Comparison of ENCODE assay signal across 9 mouse cellular contexts in the genomic region with DNA sequence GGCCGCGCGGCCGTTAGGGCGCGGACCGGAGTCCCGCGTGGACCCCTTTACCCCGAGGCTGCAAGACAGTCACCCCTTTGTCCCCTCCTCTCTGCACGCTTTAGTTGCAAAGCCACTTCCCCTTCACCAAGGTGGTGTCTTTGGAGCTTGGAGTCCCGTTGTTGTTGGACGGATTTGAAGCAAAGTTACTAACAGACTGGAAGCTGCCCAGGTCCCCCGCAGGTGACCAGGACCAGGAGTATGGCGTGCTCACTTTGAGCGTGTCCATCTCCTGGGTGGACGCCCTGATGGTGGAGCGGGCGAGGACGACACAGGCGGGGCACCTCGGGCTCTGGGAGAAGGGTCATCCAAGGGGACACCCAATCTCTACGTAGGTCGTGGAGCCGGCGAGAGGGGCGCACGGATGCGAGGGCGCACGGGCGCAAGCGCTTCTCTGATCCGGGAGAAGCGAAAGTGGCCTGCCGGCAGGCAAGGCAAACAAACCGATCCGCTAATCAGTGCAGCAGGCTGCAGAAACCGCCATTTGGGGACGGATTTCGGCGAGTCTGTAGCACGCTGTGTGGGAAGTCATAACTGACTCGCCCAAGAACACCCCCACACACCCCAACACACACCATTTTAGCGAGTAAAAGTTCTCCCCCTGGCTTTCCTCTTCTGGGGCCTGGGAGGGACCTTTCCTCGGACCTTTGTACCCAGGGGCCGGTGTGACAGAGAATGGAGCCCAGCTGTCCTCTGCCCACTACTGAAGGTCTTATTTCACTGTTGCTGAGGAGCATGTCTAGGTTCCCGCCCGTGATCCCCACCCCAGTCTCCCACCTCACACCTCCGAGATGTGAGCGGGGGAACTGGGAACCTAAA. TPM values are rescaled to one million over a fixed set of nuclear protein-coding genes. Genes with fewer than 3 reads are reported as not detected.
DNase-seq lines count a peak whose midpoint lies in the region; ATAC-seq and TF ChIP-seq lines count a peak whose summit lies in the region.
"Had no signal": no experiment of that assay in that cellular context is flagged by ENCODE, and none has a peak within 500 bp of the region (broad histone marks: within the 10 kb centered on the region; RNA-seq: fewer than 3 reads in every experiment).

No protein-coding gene starts in this region.

- peak; percentile 25; the same call in 1 of the 2 replicates for ATAC-seq in embryonic facial prominence, embryonic 15.5 days (ENCODE audit: insufficient number of reproducible peaks, low FRiP score, low TSS enrichment, low read depth)
- peak; percentile 30 for ATAC-seq in hindbrain, embryonic 12.5 days (ENCODE audit: low FRiP score)
- ATAC-seq in megakaryocyte, adult 5-6 weeks (ENCODE audit: poor library complexity, severe bottlenecking), result peak; percentile 53

- WGBS in embryonic facial prominence, embryonic 15.5 days, result under 1% methylated on average over 51 of the region's 51 CpGs
- whole genome bisulfite sequencing in hindbrain, embryonic 12.5 days, result under 1% methylated on average over 51 of the region's 51 CpGs

- no peaks in the 10 kb centered on the region for H3K9me3 ChIP-seq in embryonic facial prominence, embryonic 15.5 days (replicated peaks)
- H3K9me3 ChIP-seq in hindbrain, embryonic 12.5 days (replicated peaks), result no peaks in the 10 kb centered on the region

- peak overlapping the region; percentile 80 for H3K4me2 ChIP-seq in embryonic facial prominence, embryonic 15.5 days (replicated peaks)
- peak overlapping the region; percentile 81 for H3K4me2 ChIP-seq in hindbrain, embryonic 12.5 days (replicated peaks)

- TF ChIP-seq CTCF in gastrocnemius, adult 2 months (IDR thresholded peaks at IDR 0.05), result no peak
- no peak for TF ChIP-seq CTCF in left cerebral cortex, adult 2 months (IDR thresholded peaks at IDR 0.05)

- peak; percentile 55 for DNase-seq in gastrocnemius, adult 2 months
- DNase-seq in gastrocnemius, adult 18-20 months (ENCODE audit: low spot score), result no peak
- peak; percentile 26 for DNase-seq in adrenal gland, adult 8-10 months
- DNase-seq in left cerebral cortex, adult 2 months (ENCODE audit: extremely low spot score in 1 of 2, low spot score in 2 of 2), result peak; percentile 33 to 38
- peak; percentile 49 for DNase-seq in spleen, postnatal 36 days (ENCODE audit: low spot score in 2 of 2)

- no peak overlapping the region for H3K9ac ChIP-seq in embryonic facial prominence, embryonic 15.5 days
- peak overlapping the region; percentile 61 for H3K9ac ChIP-seq in hindbrain, embryonic 12.5 days

- H3K4me1 ChIP-seq in embryonic facial prominence, embryonic 15.5 days, result peaks cover 29% of the 10 kb centered on the region
- H3K4me1 ChIP-seq in hindbrain, embryonic 12.5 days, result peaks cover 15% of the 10 kb centered on the region

- peak overlapping the region; percentile 74 for H3K4me3 ChIP-seq in gastrocnemius, adult 2 months
- peak overlapping the region; percentile 44 for H3K4me3 ChIP-seq in embryonic facial prominence, embryonic 15.5 days (replicated peaks)
- peak overlapping the region; percentile 49 for H3K4me3 ChIP-seq in hindbrain, embryonic 12.5 days
- H3K4me3 ChIP-seq in left cerebral cortex, adult 2 months, result peak overlapping the region; percentile 58

- peaks cover 2% of the 10 kb centered on the region; the same call in 1 of the 2 replicates for H3K36me3 ChIP-seq in embryonic facial prominence, embryonic 15.5 days
- peaks cover 3% of the 10 kb centered on the region for H3K36me3 ChIP-seq in hindbrain, embryonic 12.5 days

- H3K27me3 ChIP-seq in embryonic facial prominence, embryonic 15.5 days, result peaks cover 65% of the 10 kb centered on the region
- H3K27me3 ChIP-seq in hindbrain, embryonic 12.5 days, result peaks cover 67% of the 10 kb centered on the region

- no peak overlapping the region for H3K27ac ChIP-seq in gastrocnemius, adult 2 months
- H3K27ac ChIP-seq in embryonic facial prominence, embryonic 15.5 days (replicated peaks), result no peak overlapping the region
- no peak overlapping the region for H3K27ac ChIP-seq in hindbrain, embryonic 12.5 days
- H3K27ac ChIP-seq in left cerebral cortex, adult 2 months, result peak overlapping the region; percentile 81

- intact Hi-C loops in gastrocnemius, adult 2 months (cut with DNase I), result no loop called here
- intact Hi-C loops in left cerebral cortex, adult 2 months (cut with DNase I), result loop anchor here (1.0 kb wide), 1 partner anchor 297 kb away; the partner anchor contains the start of gene Dnajc1

RNA-seq across cellular contexts. Expression of gene Spag6, which starts 4.5 kb away (rescaled TPM):
- total RNA-seq in gastrocnemius, adult 2 months (2021), result 1 to 10 TPM; 1.2 to 1.5 TPM
- 1 to 10 TPM; 1.0 to 1.4 TPM for total RNA-seq in gastrocnemius, adult 18-20 months (2021)
- 1 to 10 TPM in 2 of 4 experiments, under 1 TPM in 2; 0.44 to 1.3 (median 1.1) TPM for total RNA-seq in adrenal gland, adult 8-10 months (2022)
- polyA plus RNA-seq in embryonic facial prominence, embryonic 15.5 days (2015; fragmentation: Nextera tagmentation; extraction: Ambion mirVana), result 0.14 TPM in 1 of 2 replicates, not detected in the other
- polyA plus RNA-seq in hindbrain, embryonic 12.5 days (2016; fragmentation: Nextera tagmentation; extraction: Ambion mirVana), result 0.22 and 0.35 TPM in 2 replicates
- 1 to 10 TPM; 8.9 TPM for total RNA-seq in left cerebral cortex, adult 2 months (2021)
- total RNA-seq in megakaryocyte, adult 5-6 weeks (2015), result not detected in 2 replicates
- total RNA-seq in megakaryocyte, adult 5-6 weeks (2017), result not detected in 2 replicates
- total RNA-seq: MEL had no signal

RNA-seq across cellular contexts. Expression of gene Bmi1, which starts 12.5 kb away (rescaled TPM):
- 10 to 100 TPM; 48.2 to 53.5 TPM for total RNA-seq in gastrocnemius, adult 2 months (2021)
- 10 to 100 TPM; 67.2 to 67.6 TPM for total RNA-seq in gastrocnemius, adult 18-20 months (2021)
- 10 to 100 TPM; 51.7 to 81.7 (median 64.4) TPM for total RNA-seq in adrenal gland, adult 8-10 months (2022)
- 21.9 and 22.7 TPM in 2 replicates for polyA plus RNA-seq in embryonic facial prominence, embryonic 15.5 days (2015; fragmentation: Nextera tagmentation; extraction: Ambion mirVana)
- polyA plus RNA-seq in hindbrain, embryonic 12.5 days (2016; fragmentation: Nextera tagmentation; extraction: Ambion mirVana), result 42.4 and 46.8 TPM in 2 replicates
- total RNA-seq in left cerebral cortex, adult 2 months (2021), result 10 to 100 TPM; 39.5 to 40.1 TPM
- 18.1 and 22.2 TPM in 2 replicates for total RNA-seq in megakaryocyte, adult 5-6 weeks (2015)
- total RNA-seq in megakaryocyte, adult 5-6 weeks (2017), result 16.5 and 23.3 TPM in 2 replicates

RNA-seq across cellular contexts. Expression of gene Commd3, which starts 17.1 kb away (rescaled TPM):
- 100 to 1,000 TPM in 1 of 2 experiments, 10 to 100 TPM in 1; 83.3 to 100 TPM for total RNA-seq in gastrocnemius, adult 2 months (2021)
- total RNA-seq in gastrocnemius, adult 18-20 months (2021), result 10 to 100 TPM; 89.8 to 95.3 TPM
- 100 to 1,000 TPM; 115 to 126 (median 121) TPM for total RNA-seq in adrenal gland, adult 8-10 months (2022)
- polyA plus RNA-seq in embryonic facial prominence, embryonic 15.5 days (2015; fragmentation: Nextera tagmentation; extraction: Ambion mirVana), result 213 and 215 TPM in 2 replicates
- 174 and 180 TPM in 2 replicates for polyA plus RNA-seq in hindbrain, embryonic 12.5 days (2016; fragmentation: Nextera tagmentation; extraction: Ambion mirVana)
- 10 to 100 TPM; 80.5 to 89.2 TPM for total RNA-seq in left cerebral cortex, adult 2 months (2021)
- 112 and 114 TPM in 2 replicates for total RNA-seq in megakaryocyte, adult 5-6 weeks (2015)
- total RNA-seq in megakaryocyte, adult 5-6 weeks (2017), result 105 and 126 TPM in 2 replicates
